Mouse (Mus musculus) neural tube, embryonic 11.5 days (tissue): ENCODE results near the gene Ubp1. TPM values are rescaled to one million over a fixed set of nuclear protein-coding genes. Genes with fewer than 3 reads are reported as not detected.

Experiments used
- polyA plus RNA-seq: library from polyadenylated mRNA; unstranded; fragments of >200 nt; fragmentation: Nextera tagmentation; extraction: Ambion mirVana; gene quantifications from 2 replicates; pipeline ENCODE4 v1.2.1, GENCODE M21; 2014

The Ubp1 gene
- polyA plus RNA-seq, 1 experiment from 2014 or later = 52.9 TPM

Other genes with a start within 250 kb of the Ubp1 start
- gene Pdcd6ip, start 222.7 kb upstream of the Ubp1 start, polyA plus RNA-seq = 55.6 and 56.0 TPM in 2 replicates
- gene Clasp2, start 189.5 kb upstream of the Ubp1 start, polyA plus RNA-seq = 53.0 and 58.0 TPM in 2 replicates
- gene Fbxl2, start 115.3 kb downstream of the Ubp1 start, polyA plus RNA-seq = 6.9 and 9.0 TPM in 2 replicates
- gene Susd5, start 126.2 kb downstream of the Ubp1 start, polyA plus RNA-seq = 0.78 and 1.1 TPM in 2 replicates